Mouse (Mus musculus) lung, adult 2 months (tissue): Measurements from ENCODE around the gene Rap1a.

Source experiments
- CTCF ChIP-seq: fragments of 200-500 bp; IDR thresholded peaks from 2 replicates; pipeline ENCODE4 v1.5.1; 2011; ENCODE audit warnings: mild to moderate bottlenecking, low read length, control low read depth; ENCODE audit not compliant: insufficient read depth
- POLR2A ChIP-seq: fragments of 200-500 bp; IDR thresholded peaks from 2 replicates; pipeline ENCODE4 v1.6.1; 2011; ENCODE audit warnings: low read depth, mild to moderate bottlenecking, control low read depth, low read length, borderline replicate concordance; ENCODE audit errors: extremely low read depth

- TF ChIP-seq CTCF (no peak), POLR2A (no peak)
These were observed 22.5 kb upstream of the Rap1a start for GRCm38 (mm10) chr3:105823609-105824008.
